Mouse (Mus musculus): ENCODE measurements around the gene 6030468B19Rik. TPM values are rescaled to one million over a fixed set of nuclear protein-coding genes. Genes with fewer than 3 reads are reported as not detected.

The 6030468B19Rik gene
- polyA plus RNA-seq, 1 experiment from 2014 or later: 0.19 TPM

GRCm38 (mm10) chr11:117761801-117762200 is 35.7 kb upstream of the 6030468B19Rik start:
- H3K4me3 ChIP-seq (ENCODE audit: control insufficient read depth in 1 of 2, insufficient read depth in 1 of 2, low read depth in 1 of 2, low read length in 2 of 2): no peak overlapping the region
- H3K36me3 ChIP-seq (ENCODE audit: control insufficient read depth, insufficient read depth, low read length): peaks cover 96% of the 10 kb centered on the region
- no peaks in the 10 kb centered on the region for H3K27me3 ChIP-seq (ENCODE audit: control insufficient read depth, insufficient read depth, low read length)
- H3K4me2 ChIP-seq (ENCODE audit: low read length): no peak overlapping the region
- 88% methylated on average over 13 of the region's 13 CpGs for WGBS
- H3K9me3 ChIP-seq (ENCODE audit: control insufficient read depth, low read length): no peaks in the 10 kb centered on the region
- peaks cover 0 to 6% of the 10 kb centered on the region in 2 experiments; a peak in 1 of 4 replicates for H3K4me1 ChIP-seq (ENCODE audit: control insufficient read depth in 2 of 2, insufficient read depth in 2 of 2, low read length in 2 of 2)
- ATAC-seq (ENCODE audit: insufficient number of reproducible peaks, insufficient read depth, low FRiP score, low read depth): no peak
- no peak overlapping the region for H3K27ac ChIP-seq (replicated peaks in 1 of 2; ENCODE audit: control insufficient read depth in 1 of 2, insufficient read depth in 1 of 2, low read depth in 2 of 2, low read length in 2 of 2)
- H3K9ac ChIP-seq (ENCODE audit: low read length): no peak overlapping the region

DNA sequence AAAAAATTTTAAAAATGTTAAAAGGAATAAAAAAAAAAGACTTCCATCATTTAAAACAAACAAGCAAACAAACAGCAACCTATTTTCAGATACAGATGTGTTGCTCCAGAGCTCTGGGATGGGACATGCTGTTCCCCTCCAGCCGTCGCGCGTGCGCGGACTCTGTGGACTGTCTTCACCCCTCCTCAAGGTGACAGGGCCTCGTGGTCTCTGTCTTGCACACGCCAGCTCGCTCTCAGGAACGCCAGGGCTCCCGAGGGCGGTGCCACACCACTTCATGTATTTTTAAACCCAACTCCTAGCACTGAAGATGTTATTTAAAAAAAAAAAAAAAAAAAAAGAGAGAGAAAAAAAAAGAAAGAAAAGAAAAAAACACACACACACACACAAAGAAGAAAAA is 35.2 kb upstream of the 6030468B19Rik start:
- no peaks in the 10 kb centered on the region for H3K27me3 ChIP-seq (ENCODE audit: control insufficient read depth, insufficient read depth, low read length)
- no peak overlapping the region for H3K4me2 ChIP-seq (ENCODE audit: low read length)
- peaks cover 0 to 6% of the 10 kb centered on the region in 2 experiments; a peak in 1 of 4 replicates for H3K4me1 ChIP-seq (ENCODE audit: control insufficient read depth in 2 of 2, insufficient read depth in 2 of 2, low read length in 2 of 2)
- no peak overlapping the region for H3K9ac ChIP-seq (ENCODE audit: low read length)
- H3K4me3 ChIP-seq (ENCODE audit: control insufficient read depth in 1 of 2, insufficient read depth in 1 of 2, low read depth in 1 of 2, low read length in 2 of 2): no peak overlapping the region
- ATAC-seq (ENCODE audit: insufficient number of reproducible peaks, insufficient read depth, low FRiP score, low read depth): no peak; the same call in 1 of the 2 replicates
- no peak overlapping the region for H3K27ac ChIP-seq (replicated peaks in 1 of 2; ENCODE audit: control insufficient read depth in 1 of 2, insufficient read depth in 1 of 2, low read depth in 2 of 2, low read length in 2 of 2)
- H3K36me3 ChIP-seq (ENCODE audit: control insufficient read depth, insufficient read depth, low read length): peaks cover 96% of the 10 kb centered on the region
- no peaks in the 10 kb centered on the region for H3K9me3 ChIP-seq (ENCODE audit: control insufficient read depth, low read length)
- WGBS: 40% methylated on average over 12 of the region's 12 CpGs

- Histone ChIP-seq H3K4me1 (ENCODE audit: control insufficient read depth in 2 of 2, insufficient read depth in 2 of 2, low read length in 2 of 2) (peaks cover 5 to 6% of the 10 kb centered on the region in 2 experiments; a peak in 2 of 4 replicates), H3K4me2 (ENCODE audit: low read length) (no peak overlapping the region), H3K9ac (ENCODE audit: low read length) (no peak overlapping the region), H3K9me3 (ENCODE audit: control insufficient read depth, low read length) (no peaks in the 10 kb centered on the region), H3K27me3 (ENCODE audit: control insufficient read depth, insufficient read depth, low read length) (no peaks in the 10 kb centered on the region), H3K27ac (replicated peaks in 1 of 2; ENCODE audit: control insufficient read depth in 1 of 2, insufficient read depth in 1 of 2, low read depth in 2 of 2, low read length in 2 of 2) (no peak overlapping the region), H3K4me3 (ENCODE audit: control insufficient read depth in 1 of 2, insufficient read depth in 1 of 2, low read depth in 1 of 2, low read length in 2 of 2) (no peak overlapping the region), H3K36me3 (ENCODE audit: control insufficient read depth, insufficient read depth, low read length) (peaks cover 87% of the 10 kb centered on the region)
- ATAC-seq (ENCODE audit: insufficient number of reproducible peaks, insufficient read depth, low FRiP score, low read depth): no peak
- 79% methylated on average over 9 of the region's 9 CpGs for WGBS
Measured at GRCm38 (mm10) chr11:117764319-117764718, 33.1 kb upstream of the 6030468B19Rik start.

DNA sequence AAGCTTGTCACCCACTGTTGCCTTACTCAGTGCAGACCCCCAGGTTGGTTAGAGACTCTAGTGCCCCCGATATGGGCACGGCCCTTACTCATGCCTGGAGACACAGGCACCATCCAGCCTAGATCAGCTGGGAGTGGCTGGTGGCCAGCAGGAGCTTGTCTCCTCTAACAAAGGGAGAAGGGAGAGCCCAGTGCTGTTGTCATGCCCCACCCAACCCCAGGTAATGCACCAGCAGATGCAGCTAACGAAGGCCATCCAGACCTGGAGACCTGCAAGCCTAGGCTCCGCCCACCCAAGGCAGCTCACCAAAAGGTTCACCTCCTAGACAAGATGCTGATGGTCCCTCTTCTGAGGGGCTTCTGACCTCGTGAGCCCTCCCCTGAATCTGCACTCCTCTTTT is 32.1 kb upstream of the 6030468B19Rik start:
- Histone ChIP-seq H3K36me3 (ENCODE audit: control insufficient read depth, insufficient read depth, low read length) (peaks cover 82% of the 10 kb centered on the region), H3K9me3 (ENCODE audit: control insufficient read depth, low read length) (no peaks in the 10 kb centered on the region), H3K4me1 (ENCODE audit: control insufficient read depth in 2 of 2, insufficient read depth in 2 of 2, low read length in 2 of 2) (peaks cover 6 to 7% of the 10 kb centered on the region in 2 experiments; a peak in 2 of 4 replicates), H3K27ac (replicated peaks in 1 of 2; ENCODE audit: control insufficient read depth in 1 of 2, insufficient read depth in 1 of 2, low read depth in 2 of 2, low read length in 2 of 2) (no peak overlapping the region), H3K27me3 (ENCODE audit: control insufficient read depth, insufficient read depth, low read length) (no peaks in the 10 kb centered on the region), H3K4me3 (ENCODE audit: control insufficient read depth in 1 of 2, insufficient read depth in 1 of 2, low read depth in 1 of 2, low read length in 2 of 2) (no peak overlapping the region), H3K4me2 (ENCODE audit: low read length) (no peak overlapping the region), H3K9ac (ENCODE audit: low read length) (no peak overlapping the region)
- 81% methylated on average over 5 of the region's 5 CpGs for WGBS
- ATAC-seq (ENCODE audit: insufficient number of reproducible peaks, insufficient read depth, low FRiP score, low read depth): no peak

- H3K4me1 ChIP-seq (ENCODE audit: control insufficient read depth in 2 of 2, insufficient read depth in 2 of 2, low read length in 2 of 2): peaks cover 6 to 7% of the 10 kb centered on the region in 2 experiments; a peak in 2 of 4 replicates
- H3K4me3 ChIP-seq (ENCODE audit: control insufficient read depth in 1 of 2, insufficient read depth in 1 of 2, low read depth in 1 of 2, low read length in 2 of 2): no peak overlapping the region
- H3K9ac ChIP-seq (ENCODE audit: low read length): no peak overlapping the region
- 54% methylated on average over 3 of the region's 3 CpGs for WGBS
- H3K4me2 ChIP-seq (ENCODE audit: low read length): no peak overlapping the region
- H3K27ac ChIP-seq (replicated peaks in 1 of 2; ENCODE audit: control insufficient read depth in 1 of 2, insufficient read depth in 1 of 2, low read depth in 2 of 2, low read length in 2 of 2): no peak overlapping the region
- no peaks in the 10 kb centered on the region for H3K27me3 ChIP-seq (ENCODE audit: control insufficient read depth, insufficient read depth, low read length)
- no peak for ATAC-seq (ENCODE audit: insufficient number of reproducible peaks, insufficient read depth, low FRiP score, low read depth)
- peaks cover 80% of the 10 kb centered on the region for H3K36me3 ChIP-seq (ENCODE audit: control insufficient read depth, insufficient read depth, low read length)
- no peaks in the 10 kb centered on the region for H3K9me3 ChIP-seq (ENCODE audit: control insufficient read depth, low read length)
Measured at GRCm38 (mm10) chr11:117766275-117766674, 31.2 kb upstream of the 6030468B19Rik start.

- H3K36me3 ChIP-seq (ENCODE audit: control insufficient read depth, insufficient read depth, low read length): peaks cover 82% of the 10 kb centered on the region
- no peaks in the 10 kb centered on the region for H3K27me3 ChIP-seq (ENCODE audit: control insufficient read depth, insufficient read depth, low read length)
- ATAC-seq (ENCODE audit: insufficient number of reproducible peaks, insufficient read depth, low FRiP score, low read depth): no peak
- no peak overlapping the region for H3K4me3 ChIP-seq (ENCODE audit: control insufficient read depth in 1 of 2, insufficient read depth in 1 of 2, low read depth in 1 of 2, low read length in 2 of 2)
- 71% methylated on average over 20 of the region's 20 CpGs for WGBS
- H3K4me2 ChIP-seq (ENCODE audit: low read length): no peak overlapping the region
- peaks cover 6 to 7% of the 10 kb centered on the region in 2 experiments; a peak in 2 of 4 replicates for H3K4me1 ChIP-seq (ENCODE audit: control insufficient read depth in 2 of 2, insufficient read depth in 2 of 2, low read length in 2 of 2)
- H3K9ac ChIP-seq (ENCODE audit: low read length): no peak overlapping the region
- no peaks in the 10 kb centered on the region for H3K9me3 ChIP-seq (ENCODE audit: control insufficient read depth, low read length)
- H3K27ac ChIP-seq (replicated peaks in 1 of 2; ENCODE audit: control insufficient read depth in 1 of 2, insufficient read depth in 1 of 2, low read depth in 2 of 2, low read length in 2 of 2): no peak overlapping the region
Measured at GRCm38 (mm10) chr11:117768725-117769682, 28.5 kb upstream of the 6030468B19Rik start.

DNA sequence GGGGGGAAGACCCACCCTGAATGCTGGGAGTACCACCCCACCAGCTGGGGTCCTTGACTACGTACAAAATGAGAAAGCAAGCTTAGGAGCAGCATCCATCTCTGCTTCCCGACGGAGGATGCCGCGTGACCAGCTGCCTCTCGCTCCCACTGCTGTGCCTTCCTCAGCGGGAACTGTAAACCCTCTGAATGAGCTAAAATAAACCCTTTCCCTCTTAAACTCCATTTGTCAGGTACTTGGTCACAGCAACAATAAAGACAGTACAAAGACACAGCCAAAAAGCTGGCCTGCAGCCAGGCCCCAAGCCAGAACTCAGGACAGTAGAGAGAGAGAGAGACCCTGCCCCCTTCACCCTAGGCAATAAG is 27.8 kb upstream of the 6030468B19Rik start:
- Histone ChIP-seq H3K4me2 (ENCODE audit: low read length) (no peak overlapping the region), H3K9me3 (ENCODE audit: control insufficient read depth, low read length) (no peaks in the 10 kb centered on the region), H3K36me3 (ENCODE audit: control insufficient read depth, insufficient read depth, low read length) (peaks cover 82% of the 10 kb centered on the region), H3K4me1 (ENCODE audit: control insufficient read depth in 2 of 2, insufficient read depth in 2 of 2, low read length in 2 of 2) (peaks cover 6 to 7% of the 10 kb centered on the region in 2 experiments; a peak in 2 of 4 replicates), H3K9ac (ENCODE audit: low read length) (no peak overlapping the region), H3K27ac (replicated peaks in 1 of 2; ENCODE audit: control insufficient read depth in 1 of 2, insufficient read depth in 1 of 2, low read depth in 2 of 2, low read length in 2 of 2) (no peak overlapping the region), H3K4me3 (ENCODE audit: control insufficient read depth in 1 of 2, insufficient read depth in 1 of 2, low read depth in 1 of 2, low read length in 2 of 2) (no peak overlapping the region), H3K27me3 (ENCODE audit: control insufficient read depth, insufficient read depth, low read length) (no peaks in the 10 kb centered on the region)
- ATAC-seq (ENCODE audit: insufficient number of reproducible peaks, insufficient read depth, low FRiP score, low read depth): no peak
- 85% methylated on average over 7 of the region's 7 CpGs for WGBS

All from heart, embryonic 14.5 days (tissue).